ENCODE assay signal across 23 mouse cellular contexts in genomic region chr10:69939966-69940365, GRCm38 (mm10).
"Had no signal": no experiment of that assay in that cellular context is flagged by ENCODE, and none has a peak within 500 bp of the region (broad histone marks: within the 10 kb centered on the region; RNA-seq: fewer than 3 reads in every experiment).

No protein-coding gene starts in this region.

- H3K27ac ChIP-seq: heart, adult 2 months; heart, embryonic 13.5 days; heart, embryonic 15.5 days; hindbrain, embryonic 13.5 days; hindbrain, embryonic 15.5 days; hindbrain, postnatal 0 days; kidney, embryonic 15.5 days; kidney, postnatal 0 days; limb, embryonic 10.5 days; limb, embryonic 12.5 days; liver, embryonic 13.5 days; liver, embryonic 15.5 days had no signal

- DNase-seq: gastrocnemius, postnatal 14 days; gastrocnemius, postnatal 36 days; heart, adult 11 months; heart, adult 2 months; heart, postnatal 14 days; heart, postnatal 36 days; kidney, adult 11 months; kidney, adult 9 months; kidney, postnatal 14 days; kidney, postnatal 36 days; layer of hippocampus, adult 9-11 months; layer of hippocampus, postnatal 36 days; liver, embryonic 13.5 days had no signal

- H3K4me3 ChIP-seq: heart, adult 2 months; heart, embryonic 13.5 days; heart, embryonic 15.5 days; hindbrain, embryonic 13.5 days; hindbrain, embryonic 15.5 days; kidney, embryonic 15.5 days; limb, embryonic 10.5 days; limb, embryonic 12.5 days; liver, embryonic 13.5 days; liver, embryonic 15.5 days had no signal
